Comparison of ENCODE assay signal across 28 mouse cellular contexts in genomic region chr7:118942297-118942696, GRCm38 (mm10). TPM values are rescaled to one million over a fixed set of nuclear protein-coding genes. Genes with fewer than 3 reads are reported as not detected.
A peak's percentile ranks its signal among the peaks of the same experiment; 100 is the strongest.
DNase-seq lines count a peak whose midpoint lies in the region; ATAC-seq and TF ChIP-seq lines count a peak whose summit lies in the region.
"Had no signal": no experiment of that assay in that cellular context is flagged by ENCODE, and none has a peak within 500 bp of the region (broad histone marks: within the 10 kb centered on the region; RNA-seq: fewer than 3 reads in every experiment).

No protein-coding gene starts in this region.

- no peaks in the 10 kb centered on the region for H3K4me1 ChIP-seq in kidney, embryonic 14.5 days (ENCODE audit: control insufficient read depth, insufficient read depth, low read length)
- H3K4me1 ChIP-seq: limb, embryonic 13.5 days; midbrain, embryonic 15.5 days had no signal

- H3K4me3 ChIP-seq in layer of hippocampus, adult 2 months: no peak overlapping the region
- no peak overlapping the region for H3K4me3 ChIP-seq in kidney, embryonic 14.5 days (ENCODE audit: low read length)
- H3K4me3 ChIP-seq: erythroblast, embryonic 14.5 days; heart, embryonic 12.5 days; limb, embryonic 13.5 days; lung, embryonic 15.5 days; midbrain, embryonic 10.5 days; midbrain, embryonic 15.5 days; neural tube, embryonic 15.5 days had no signal

- TF ChIP-seq CTCF in layer of hippocampus, adult 2 months (conservative IDR thresholded peaks at IDR 0.05): no peak

- no peaks in the 10 kb centered on the region for H3K36me3 ChIP-seq in kidney, embryonic 14.5 days (ENCODE audit: control insufficient read depth, insufficient read depth, low read length)
- H3K36me3 ChIP-seq: heart, embryonic 12.5 days; limb, embryonic 13.5 days; lung, embryonic 15.5 days; midbrain, embryonic 10.5 days; midbrain, embryonic 15.5 days; neural tube, embryonic 15.5 days had no signal

- no peak overlapping the region for H3K9ac ChIP-seq in kidney, embryonic 14.5 days (ENCODE audit: low read depth, low read length)
- H3K9ac ChIP-seq: heart, embryonic 12.5 days; hindbrain, embryonic 14.5 days; limb, embryonic 13.5 days; lung, embryonic 15.5 days; midbrain, embryonic 15.5 days; neural tube, embryonic 15.5 days had no signal

- 80% methylated on average over 3 of the region's 3 CpGs for WGBS in kidney, embryonic 14.5 days

- no peaks in the 10 kb centered on the region for H3K27me3 ChIP-seq in kidney, embryonic 14.5 days (ENCODE audit: control insufficient read depth, insufficient read depth, low read length)
- H3K27me3 ChIP-seq: heart, embryonic 12.5 days; limb, embryonic 13.5 days; lung, embryonic 15.5 days; midbrain, embryonic 15.5 days; neural tube, embryonic 15.5 days; Patski had no signal

- H3K9me3 ChIP-seq in kidney, embryonic 14.5 days (ENCODE audit: control insufficient read depth, low read length): no peaks in the 10 kb centered on the region
- H3K9me3 ChIP-seq: heart, embryonic 12.5 days; limb, embryonic 13.5 days; lung, embryonic 15.5 days; midbrain, embryonic 10.5 days; midbrain, embryonic 15.5 days; neural tube, embryonic 15.5 days had no signal

- DNase-seq in right cerebral cortex, adult 18-20 months: peak; percentile 33
- DNase-seq in right cerebral cortex, postnatal 4 days: no peak
- DNase-seq in layer of hippocampus, adult 2 months (ENCODE audit: low spot score in 2 of 2): peak; percentile 71 to 77
- DNase-seq in layer of hippocampus, postnatal 14 days (ENCODE audit: low spot score in 2 of 2): peak; percentile 53 to 71
- no peak for DNase-seq in spleen, postnatal 10 days (ENCODE audit: low spot score in 2 of 2)
- no peak for DNase-seq in cerebellum, postnatal 10 days
- DNase-seq: adrenal gland, postnatal 10 days; cerebellum, adult 18-20 months; cerebellum, postnatal 14 days; gastrocnemius, postnatal 10 days; kidney, adult 11 months; kidney, postnatal 36 days; thymus, adult 18-20 months; thymus, postnatal 25 days had no signal

- peak overlapping the region; percentile 84 for H3K27ac ChIP-seq in layer of hippocampus, adult 2 months
- no peak overlapping the region for H3K27ac ChIP-seq in kidney, embryonic 14.5 days (ENCODE audit: low read depth, low read length)
- H3K27ac ChIP-seq: hindbrain, embryonic 14.5 days; limb, embryonic 13.5 days; lung, embryonic 15.5 days; midbrain, embryonic 10.5 days; midbrain, embryonic 15.5 days; neural tube, embryonic 15.5 days had no signal

- no peak for ATAC-seq in kidney, embryonic 14.5 days (ENCODE audit: low FRiP score, low TSS enrichment)
- ATAC-seq: forebrain, embryonic 16.5 days; midbrain, embryonic 15.5 days; Patski had no signal

- no peak overlapping the region for H3K4me2 ChIP-seq in kidney, embryonic 14.5 days (replicated peaks; ENCODE audit: low read depth, low read length)
- H3K4me2 ChIP-seq: heart, embryonic 12.5 days; hindbrain, embryonic 14.5 days; limb, embryonic 13.5 days; liver, embryonic 11.5 days; lung, embryonic 15.5 days; midbrain, embryonic 15.5 days; neural tube, embryonic 15.5 days had no signal

RNA-seq across cellular contexts. Expression of gene Gprc5b, which starts 52.7 kb away (rescaled TPM):
- total RNA-seq in layer of hippocampus, adult 2 months (2021): 100 to 1,000 TPM; 124 to 134 TPM
- 10 to 100 TPM; 74.8 to 78.5 TPM for total RNA-seq in layer of hippocampus, postnatal 14 days (2021)
- polyA plus RNA-seq in kidney, embryonic 14.5 days (2014; fragmentation: Nextera tagmentation; extraction: Ambion mirVana): 6.4 and 8.0 TPM in 2 replicates
- total RNA-seq: granulocyte monocyte progenitor cell, adult 5-6 weeks; MEL had no signal

Comparison
In these comparisons a context has a peak if more than half of its experiments do, and no peak if none do; other contexts are left out.
1. DNase-seq: peak in right cerebral cortex, adult 18-20 months (single experiment), layer of hippocampus, adult 2 months (2 of 2) and layer of hippocampus, postnatal 14 days (2 of 2); none in right cerebral cortex, postnatal 4 days (single experiment), spleen, postnatal 10 days (0 of 2) and cerebellum, postnatal 10 days (0 of 2).